Mouse (Mus musculus) testis, adult 2 months (tissue): Measurements from ENCODE around the gene Exosc2.

Experiments
- CTCF ChIP-seq: fragments of 200-500 bp; IDR thresholded peaks from 2 replicates; pipeline ENCODE4 v1.5.1; 2012; ENCODE audit warnings: low read depth, mild to moderate bottlenecking, inconsistent platforms, low read length, moderate library complexity; ENCODE audit not compliant: control insufficient read depth, insufficient read depth, insufficient replicate concordance
- POLR2A ChIP-seq: fragments of 200-500 bp; IDR thresholded peaks from 2 replicates; pipeline ENCODE4 v1.6.1; 2012; ENCODE audit warnings: low read depth, mild to moderate bottlenecking, inconsistent platforms, low read length, moderate library complexity; ENCODE audit not compliant: control insufficient read depth

GRCm38 (mm10) chr2:31688074-31688925 is 17.8 kb downstream of the Exosc2 start, which contains the start of gene Abl1:
- TF ChIP-seq POLR2A: peak; percentile 83
- TF ChIP-seq CTCF: no peak
